Mouse (Mus musculus) heart, postnatal 0 days (tissue): Measurements from ENCODE around the gene Sectm1a. TPM values are rescaled to one million over a fixed set of nuclear protein-coding genes. Genes with fewer than 3 reads are reported as not detected.

Experiments used
- ATAC-seq: fragments of 200-750 bp; cut with Nextera tagmentation; 2 replicates; pipeline ENCODE4 v1.8.0; 2017; ENCODE audit warnings: low read depth, moderate number of reproducible peaks, moderate library complexity; ENCODE audit not compliant: insufficient read depth
- DNase-seq: peaks from one replicate; pipeline ENCODE4 v3.0.0-alpha.2; 2016; ENCODE audit warnings: low spot score
- H3K27ac ChIP-seq: fragments of 300-500 bp; sonication (generic); 2 replicates; pipeline ENCODE4 v1.5.1; 2014; ENCODE audit warnings: low read depth, mild to moderate bottlenecking
- H3K27me3 ChIP-seq: fragments of 300-500 bp; sonication (generic); 2 replicates; pipeline ENCODE4 v1.6.1; 2014; ENCODE audit warnings: low read length, mixed read lengths; ENCODE audit not compliant: control insufficient read depth, insufficient read depth
- H3K36me3 ChIP-seq: fragments of 300-500 bp; sonication (generic); replicated peaks from 2 replicates; pipeline ENCODE4 v1.6.1; 2014; ENCODE audit warnings: low read length, mixed read lengths; ENCODE audit not compliant: control insufficient read depth, insufficient read depth
- H3K4me1 ChIP-seq: fragments of 300-500 bp; sonication (generic); 2 replicates; pipeline ENCODE4 v1.6.1; 2014; ENCODE audit warnings: antibody characterized with exemption; ENCODE audit not compliant: control insufficient read depth, insufficient read depth
- H3K4me2 ChIP-seq: fragments of 300-500 bp; sonication (generic); 2 replicates; pipeline ENCODE4 v1.6.1; 2014; ENCODE audit warnings: low read depth, mild to moderate bottlenecking, low read length, moderate library complexity
- H3K4me3 ChIP-seq: fragments of 300-500 bp; sonication (generic); 2 replicates; pipeline ENCODE4 v1.5.1; 2014; ENCODE audit warnings: low read depth, low read length
- H3K9ac ChIP-seq: fragments of 300-500 bp; sonication (generic); replicated peaks from 2 replicates; pipeline ENCODE4 v1.6.1; 2014; ENCODE audit warnings: low read depth, low read length, mixed read lengths
- H3K9me3 ChIP-seq: fragments of 300-500 bp; sonication (generic); replicated peaks from 2 replicates; pipeline ENCODE4 v1.6.1; 2016; ENCODE audit warnings: low read length; ENCODE audit not compliant: control insufficient read depth
- CTCF ChIP-seq: IDR thresholded peaks from 2 replicates; pipeline ENCODE4 v1.5.1; 2016; ENCODE audit warnings: antibody characterized with exemption, control low read depth, low read depth
- EP300 ChIP-seq: IDR thresholded peaks from 2 replicates; pipeline ENCODE4 v1.6.1; 2016; ENCODE audit warnings: antibody characterized with exemption, low read depth
- WGBS: fragments of 180-500 bp; shearing (Covaris S2); extraction: QIAGEN DNeasy Blood & Tissue Kit; methylation state at CpG from one replicate; pipeline ENCODE4 v1.1.7; 2014; 5-methylcytosine and 5-hydroxymethylcytosine counted together
- polyA plus RNA-seq: library from polyadenylated mRNA; unstranded; fragments of >200 nt; fragmentation: Nextera tagmentation; extraction: Ambion mirVana; gene quantifications from 2 replicates; pipeline ENCODE4 v1.2.1, GENCODE M21; 2015
- total RNA-seq: library from RNA; depleted of rRNA; stranded (reverse); fragments of >200 nt; gene quantifications from 2 replicates; pipeline ENCODE4 v1.2.3, GENCODE M21; 2014; ENCODE audit warnings: low replicate concordance; rRNA removed

The Sectm1a gene
- total and polyA plus RNA-seq, 2 experiments from 2014 or later, result 0.25 to 0.27 TPM

- ATAC-seq, result no peak
- H3K36me3 ChIP-seq, result no peaks in the 10 kb centered on the region
- WGBS, result 76% methylated on average over 5 of the region's 5 CpGs
These were observed 47.9 kb downstream of the Sectm1a start for GRCm38 (mm10) chr11:121033118-121033517.

GRCm38 (mm10) chr11:121027259-121027658 lies 53.8 kb downstream of the Sectm1a start:
- H3K4me3 ChIP-seq, result no peak overlapping the region
- no peak overlapping the region for H3K9ac ChIP-seq
- ATAC-seq (no peak), DNase-seq (no peak)
- no peak overlapping the region for H3K4me2 ChIP-seq
- TF ChIP-seq CTCF, result no peak
- no peak for TF ChIP-seq EP300
- no peaks in the 10 kb centered on the region for H3K4me1 ChIP-seq
- 74% methylated on average over 7 of the region's 7 CpGs for WGBS
- no peaks in the 10 kb centered on the region for H3K27me3 ChIP-seq
- no peak overlapping the region for H3K27ac ChIP-seq
- no peaks in the 10 kb centered on the region for H3K36me3 ChIP-seq
- no peaks in the 10 kb centered on the region for H3K9me3 ChIP-seq

More at GRCm38 (mm10) chr11:121033118-121033517, 47.9 kb downstream of the Sectm1a start:
- TF ChIP-seq CTCF, result no peak
- no peak for TF ChIP-seq EP300
- Histone ChIP-seq H3K27me3 (0 out of 2 replicates have a peak, but pooled peaks cover 4% of the 10 kb centered on the region), H3K9ac (no peak overlapping the region), H3K4me3 (no peak overlapping the region), H3K27ac (no peak overlapping the region), H3K4me1 (no peaks in the 10 kb centered on the region), H3K4me2 (no peak overlapping the region), H3K9me3 (no peaks in the 10 kb centered on the region)
- no peak for DNase-seq

GRCm38 (mm10) chr11:121024163-121024562 lies 56.9 kb downstream of the Sectm1a start:
- no peaks in the 10 kb centered on the region for H3K9me3 ChIP-seq
- no peak overlapping the region for H3K27ac ChIP-seq
- H3K9ac ChIP-seq, result no peak overlapping the region
- no peaks in the 10 kb centered on the region for H3K4me1 ChIP-seq
- 36% methylated on average over 6 of the region's 6 CpGs for WGBS
- H3K36me3 ChIP-seq, result no peaks in the 10 kb centered on the region
- ATAC-seq (no peak), DNase-seq (no peak)
- no peaks in the 10 kb centered on the region for H3K27me3 ChIP-seq
- no peak overlapping the region for H3K4me3 ChIP-seq
- no peak overlapping the region for H3K4me2 ChIP-seq
- TF ChIP-seq CTCF (no peak), EP300 (no peak)

GRCm38 (mm10) chr11:121019501-121019900 lies 61.5 kb downstream of the Sectm1a start:
- ATAC-seq (no peak), DNase-seq (no peak)
- Histone ChIP-seq H3K4me1 (no peaks in the 10 kb centered on the region), H3K9me3 (no peaks in the 10 kb centered on the region), H3K4me2 (no peak overlapping the region), H3K27ac (no peak overlapping the region), H3K4me3 (no peak overlapping the region), H3K27me3 (no peaks in the 10 kb centered on the region), H3K36me3 (no peaks in the 10 kb centered on the region), H3K9ac (no peak overlapping the region)
- TF ChIP-seq CTCF (no peak), EP300 (no peak)
- 77% methylated on average over 5 of the region's 5 CpGs for WGBS

GRCm38 (mm10) chr11:121017703-121018102 lies 63.3 kb downstream of the Sectm1a start:
- WGBS, result 31% methylated on average over 3 of the region's 3 CpGs
- Histone ChIP-seq H3K4me2 (no peak overlapping the region), H3K36me3 (no peaks in the 10 kb centered on the region), H3K27me3 (no peaks in the 10 kb centered on the region), H3K27ac (no peak overlapping the region), H3K9me3 (no peaks in the 10 kb centered on the region), H3K9ac (no peak overlapping the region), H3K4me1 (no peaks in the 10 kb centered on the region), H3K4me3 (no peak overlapping the region)
- TF ChIP-seq CTCF, result peak; percentile 91
- TF ChIP-seq EP300, result no peak
- peak; percentile 73 for ATAC-seq
- DNase-seq, result peak; percentile 75

Other genes with a start within 250 kb of the Sectm1a start
- gene Ccdc57, start 148.3 kb downstream of the Sectm1a start, total RNA-seq, result 0.43 and 1.5 TPM in 2 replicates
- gene Ccdc57, start 148.3 kb downstream of the Sectm1a start, polyA plus RNA-seq, result 1.3 and 1.6 TPM in 2 replicates
- 153 and 260 TPM in 2 replicates for gene Slc16a3, start 132.7 kb downstream of the Sectm1a start, total RNA-seq
- gene Slc16a3, start 132.7 kb downstream of the Sectm1a start, polyA plus RNA-seq, result 15.6 and 17.0 TPM in 2 replicates
- 51.9 and 52.8 TPM in 2 replicates for gene Csnk1d, start 89.9 kb downstream of the Sectm1a start, total RNA-seq
- gene Csnk1d, start 89.9 kb downstream of the Sectm1a start, polyA plus RNA-seq, result 42.0 and 46.7 TPM in 2 replicates
- gene Cd7, start 41.8 kb downstream of the Sectm1a start, total RNA-seq, result not detected in 2 replicates
- 0.16 TPM in 1 of 2 replicates, not detected in the other for gene Cd7, start 41.8 kb downstream of the Sectm1a start, polyA plus RNA-seq
- gene Sectm1b, start 17.7 kb downstream of the Sectm1a start, total RNA-seq, result not detected in 2 replicates
- 0.10 TPM in 1 of 2 replicates, not detected in the other for gene Sectm1b, start 17.7 kb downstream of the Sectm1a start, polyA plus RNA-seq
- gene Tex19.2, start 37.5 kb upstream of the Sectm1a start, total RNA-seq, result not detected in 2 replicates
- gene Tex19.2, start 37.5 kb upstream of the Sectm1a start, polyA plus RNA-seq, result not detected in 2 replicates
- not detected in 2 replicates for gene Tex19.1, start 64.9 kb upstream of the Sectm1a start, total RNA-seq
- not detected in 2 replicates for gene Tex19.1, start 64.9 kb upstream of the Sectm1a start, polyA plus RNA-seq
- not detected in 2 replicates for gene Uts2r, start 79.1 kb upstream of the Sectm1a start, total RNA-seq
- not detected in 2 replicates for gene Uts2r, start 79.1 kb upstream of the Sectm1a start, polyA plus RNA-seq
- 23.8 and 36.6 TPM in 2 replicates for gene Hexdc, start 123.2 kb upstream of the Sectm1a start, total RNA-seq
- 6.4 and 6.5 TPM in 2 replicates for gene Hexdc, start 123.2 kb upstream of the Sectm1a start, polyA plus RNA-seq
- 8.7 and 10.9 TPM in 2 replicates for gene Ogfod3, start 123.5 kb upstream of the Sectm1a start, total RNA-seq
- 26.8 and 27.1 TPM in 2 replicates for gene Ogfod3, start 123.5 kb upstream of the Sectm1a start, polyA plus RNA-seq
- gene Cybc1, start 148.1 kb upstream of the Sectm1a start, total RNA-seq, result 11.3 and 13.0 TPM in 2 replicates
- gene Cybc1, start 148.1 kb upstream of the Sectm1a start, polyA plus RNA-seq, result 12.4 and 13.5 TPM in 2 replicates
- 159 and 217 TPM in 2 replicates for gene Narf, start 156.0 kb upstream of the Sectm1a start, total RNA-seq
- 40.0 and 48.2 TPM in 2 replicates for gene Narf, start 156.0 kb upstream of the Sectm1a start, polyA plus RNA-seq
- 23.5 and 25.8 TPM in 2 replicates for gene Foxk2, start 178.8 kb upstream of the Sectm1a start, total RNA-seq
- gene Foxk2, start 178.8 kb upstream of the Sectm1a start, polyA plus RNA-seq, result 3.0 and 3.8 TPM in 2 replicates